Mouse (Mus musculus): ENCODE measurements around the gene Dnase1l2. TPM values are rescaled to one million over a fixed set of nuclear protein-coding genes. Genes with fewer than 3 reads are reported as not detected.
A peak's percentile ranks its signal among the peaks of the same experiment; 100 is the strongest.

The Dnase1l2 gene
- polyA plus RNA-seq, 1 experiment from 2014 or later = 1.2 TPM

DNA sequence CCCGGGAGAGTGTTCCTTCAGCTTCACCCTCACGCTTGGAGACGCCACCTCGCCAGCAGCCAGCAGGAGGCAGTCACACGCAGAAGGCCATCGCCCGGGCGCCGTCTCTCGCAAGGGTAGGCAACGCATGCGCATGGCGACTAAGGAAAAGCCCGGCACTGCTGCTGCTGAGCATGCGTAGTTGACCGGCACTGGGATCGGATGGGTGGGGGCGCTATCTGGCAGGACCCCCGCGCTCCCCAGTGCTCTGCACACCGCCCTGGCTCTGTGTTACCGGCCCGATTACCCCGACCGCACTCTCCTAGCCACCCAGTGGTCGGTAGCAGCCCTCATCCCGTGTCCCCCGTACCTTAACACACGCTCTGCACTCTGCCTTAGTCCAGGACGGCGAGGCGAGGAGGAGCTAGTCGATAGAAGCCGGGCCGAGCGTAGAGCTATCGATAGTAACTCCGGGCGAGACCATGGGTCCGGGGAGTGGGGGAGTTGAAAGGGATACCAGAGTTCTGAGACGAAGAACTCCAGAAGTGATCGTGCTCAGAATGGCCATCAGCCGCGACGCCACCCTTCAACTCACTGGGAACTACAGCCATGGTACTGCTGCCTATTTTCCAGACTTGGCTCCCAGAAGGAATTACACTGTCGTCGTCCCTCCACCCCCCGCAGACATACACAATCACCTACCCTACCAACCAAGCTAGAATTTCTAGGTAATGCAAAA lies 35.9 kb upstream of the Dnase1l2 start, which contains the start of gene Mlst8:
Mlst8 (minus strand) TSS at position 416 of the 718 bp plus-strand sequence.
- under 1% methylated on average over 48 of the region's 48 CpGs for WGBS

DNA sequence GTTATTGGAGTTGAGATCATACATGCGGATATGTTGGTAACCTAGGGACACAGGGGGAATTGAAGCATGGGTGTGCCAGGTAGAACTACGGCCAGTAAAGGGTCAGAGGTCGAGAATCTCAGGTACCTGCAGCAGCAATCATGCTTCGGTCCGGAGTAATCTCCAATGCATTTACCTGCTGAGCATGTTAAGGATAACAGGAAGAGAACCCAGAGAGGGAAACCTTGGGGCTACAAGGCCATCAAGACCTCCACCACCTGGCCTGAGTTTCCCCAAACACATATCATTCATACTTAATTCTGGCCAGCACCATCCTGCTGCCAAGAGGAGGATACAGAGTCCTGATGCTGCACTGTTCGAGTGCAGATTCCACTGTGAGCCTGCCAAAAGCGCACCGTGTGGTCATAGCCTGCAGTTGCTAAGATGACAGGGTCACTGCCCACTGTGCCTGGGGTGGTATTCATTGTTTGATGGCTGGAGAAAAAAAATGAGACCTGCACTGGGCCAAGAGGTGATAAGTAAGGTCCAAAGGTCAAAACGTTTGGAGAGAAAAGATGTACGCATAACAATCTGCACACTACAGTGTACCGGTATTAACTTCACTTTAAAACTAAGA lies 35.2 kb upstream of the Dnase1l2 start:
- ATAC-seq (replicated peaks; ENCODE audit: insufficient number of reproducible peaks, insufficient read depth, low FRiP score, low read depth) = no peak
- no peak overlapping the region for H3K27ac ChIP-seq
- peak overlapping the region; percentile 60 for H3K4me2 ChIP-seq

More for the DNA sequence above, 35.9 kb upstream of the Dnase1l2 start, which contains the start of gene Mlst8:
- Histone ChIP-seq H3K4me2 (peak within 1 kb of the TSS; percentile 60), H3K36me3 (peaks cover 29% of the 10 kb centered on the region), H3K27ac (peak within 1 kb of the TSS; percentile 94), H3K9me3 (replicated peaks) (no peaks in the 10 kb centered on the region), H3K9ac (peak within 1 kb of the TSS; percentile 91), H3K4me3 (peak within 1 kb of the TSS; percentile 81), H3K27me3 (no peaks in the 10 kb centered on the region), H3K4me1 (replicated peaks) (peaks cover 19% of the 10 kb centered on the region)
- peak; percentile 91 for ATAC-seq (replicated peaks; ENCODE audit: insufficient number of reproducible peaks, insufficient read depth, low FRiP score, low read depth)

GRCm38 (mm10) chr17:24477053-24477984 lies 34.4 kb upstream of the Dnase1l2 start:
- Histone ChIP-seq H3K9me3 (replicated peaks) (no peaks in the 10 kb centered on the region), H3K4me2 (no peak overlapping the region), H3K4me3 (no peak overlapping the region; the same call in 1 of the 2 replicates), H3K36me3 (peaks cover 29% of the 10 kb centered on the region), H3K9ac (no peak overlapping the region; the same call in 1 of the 2 replicates), H3K27ac (no peak overlapping the region), H3K4me1 (replicated peaks) (peaks cover 30% of the 10 kb centered on the region), H3K27me3 (no peaks in the 10 kb centered on the region)
- ATAC-seq (replicated peaks; ENCODE audit: insufficient number of reproducible peaks, insufficient read depth, low FRiP score, low read depth) = no peak
- 92% methylated on average over 20 of the region's 20 CpGs for WGBS

More for the DNA sequence above, 35.2 kb upstream of the Dnase1l2 start:
- Histone ChIP-seq H3K27me3 (no peaks in the 10 kb centered on the region), H3K4me1 (replicated peaks) (peaks cover 23% of the 10 kb centered on the region), H3K36me3 (peaks cover 29% of the 10 kb centered on the region), H3K4me3 (peak overlapping the region; percentile 81), H3K9me3 (replicated peaks) (no peaks in the 10 kb centered on the region), H3K9ac (peak overlapping the region; percentile 55)
- WGBS = 49% methylated on average over 11 of the region's 11 CpGs

GRCm38 (mm10) chr17:24476022-24476776 lies 33.3 kb upstream of the Dnase1l2 start:
- peaks cover 42% of the 10 kb centered on the region for H3K4me1 ChIP-seq (replicated peaks)
- H3K4me2 ChIP-seq = no peak overlapping the region
- H3K27ac ChIP-seq = no peak overlapping the region
- 89% methylated on average over 10 of the region's 10 CpGs for WGBS
- no peak for ATAC-seq (replicated peaks; ENCODE audit: insufficient number of reproducible peaks, insufficient read depth, low FRiP score, low read depth)
- no peak overlapping the region for H3K9ac ChIP-seq
- H3K36me3 ChIP-seq = peaks cover 29% of the 10 kb centered on the region
- H3K27me3 ChIP-seq = no peaks in the 10 kb centered on the region
- no peaks in the 10 kb centered on the region for H3K9me3 ChIP-seq (replicated peaks)
- no peak overlapping the region for H3K4me3 ChIP-seq

DNA sequence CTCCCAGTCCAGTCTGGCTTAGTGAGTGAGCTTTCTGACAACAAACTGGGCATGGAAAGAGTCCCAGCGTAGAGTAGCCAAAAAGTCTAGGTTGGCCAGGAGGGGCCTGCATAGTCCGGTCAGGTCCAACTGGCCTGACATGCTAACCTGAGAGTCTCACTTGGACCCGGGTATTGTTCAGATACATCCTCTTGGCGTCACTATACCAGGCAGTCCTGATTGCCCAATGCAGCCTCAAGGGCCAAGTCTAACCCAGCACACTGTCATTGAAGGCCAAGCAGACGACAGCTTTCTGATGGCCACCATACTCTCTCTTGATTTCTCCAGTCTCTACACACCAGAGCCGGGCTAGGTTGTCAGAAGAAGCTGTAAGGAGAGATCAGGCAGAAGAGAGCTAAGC lies 32.7 kb upstream of the Dnase1l2 start:
- H3K4me2 ChIP-seq = no peak overlapping the region
- ATAC-seq (replicated peaks; ENCODE audit: insufficient number of reproducible peaks, insufficient read depth, low FRiP score, low read depth) = no peak
- H3K4me3 ChIP-seq = no peak overlapping the region
- WGBS = 86% methylated on average over 6 of the region's 6 CpGs
- H3K36me3 ChIP-seq = peaks cover 29% of the 10 kb centered on the region
- H3K27ac ChIP-seq = no peak overlapping the region
- no peaks in the 10 kb centered on the region for H3K27me3 ChIP-seq
- H3K4me1 ChIP-seq (replicated peaks) = peaks cover 45% of the 10 kb centered on the region
- H3K9ac ChIP-seq = no peak overlapping the region
- no peaks in the 10 kb centered on the region for H3K9me3 ChIP-seq (replicated peaks)

DNA sequence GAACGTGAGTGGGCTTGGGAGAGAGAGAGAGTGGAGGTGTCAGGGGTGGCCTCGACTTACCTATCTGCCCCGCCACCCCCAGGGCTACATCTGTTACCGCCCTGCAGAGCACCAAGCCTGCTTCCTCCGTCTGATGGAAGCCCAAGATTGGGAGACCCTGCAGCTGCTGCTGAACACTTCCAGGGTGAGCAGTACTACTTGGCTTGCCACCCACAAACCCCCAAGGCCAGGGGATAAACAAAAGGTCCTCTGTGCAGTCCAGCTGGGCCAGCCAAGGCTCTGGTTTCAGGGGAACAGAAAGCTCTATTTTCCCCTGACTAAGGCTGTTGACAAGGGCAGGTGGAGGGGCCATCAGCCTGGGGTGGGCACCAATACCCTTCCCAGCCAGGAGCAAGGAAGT lies 31.7 kb upstream of the Dnase1l2 start:
- Histone ChIP-seq H3K4me3 (no peak overlapping the region), H3K4me2 (no peak overlapping the region), H3K36me3 (peaks cover 29% of the 10 kb centered on the region), H3K9ac (no peak overlapping the region), H3K27me3 (no peaks in the 10 kb centered on the region), H3K27ac (no peak overlapping the region), H3K4me1 (replicated peaks) (peaks cover 40% of the 10 kb centered on the region), H3K9me3 (replicated peaks) (no peaks in the 10 kb centered on the region)
- WGBS = 78% methylated on average over 5 of the region's 5 CpGs
- ATAC-seq (replicated peaks; ENCODE audit: insufficient number of reproducible peaks, insufficient read depth, low FRiP score, low read depth) = no peak

- 71% methylated on average over 6 of the region's 6 CpGs for WGBS
Observed at GRCm38 (mm10) chr17:24473612-24474275, 30.8 kb upstream of the Dnase1l2 start, which contains the start of gene Bricd5. TSS of gene Bricd5 (plus strand) at chr17:24473884.

GRCm38 (mm10) chr17:24472512-24472911 lies 29.6 kb upstream of the Dnase1l2 start:
- Histone ChIP-seq H3K4me1 (replicated peaks) (peaks cover 31% of the 10 kb centered on the region), H3K27ac (peak overlapping the region; percentile 20; the same call in 1 of the 2 replicates), H3K27me3 (no peaks in the 10 kb centered on the region), H3K9me3 (replicated peaks) (no peaks in the 10 kb centered on the region), H3K9ac (peak overlapping the region; percentile 92), H3K4me3 (peak overlapping the region; percentile 81), H3K4me2 (peak overlapping the region; percentile 93), H3K36me3 (peaks cover 29% of the 10 kb centered on the region)
- ATAC-seq (replicated peaks; ENCODE audit: insufficient number of reproducible peaks, insufficient read depth, low FRiP score, low read depth) = no peak
- 65% methylated on average over 4 of the region's 4 CpGs for whole genome bisulfite sequencing

More at GRCm38 (mm10) chr17:24473612-24474275, 30.8 kb upstream of the Dnase1l2 start, which contains the start of gene Bricd5:
- 0 out of 2 replicates have a peak within 1 kb of the TSS, but pooled peaks have one; percentile 81 for H3K4me3 ChIP-seq
- H3K4me2 ChIP-seq = peak within 1 kb of the TSS; percentile 93
- 0 out of 2 replicates have a peak within 1 kb of the TSS, but pooled peaks have one; percentile 20 for H3K27ac ChIP-seq
- H3K36me3 ChIP-seq = peaks cover 29% of the 10 kb centered on the region
- H3K27me3 ChIP-seq = no peaks in the 10 kb centered on the region
- H3K4me1 ChIP-seq (replicated peaks) = peaks cover 40% of the 10 kb centered on the region
- H3K9me3 ChIP-seq (replicated peaks) = no peaks in the 10 kb centered on the region
- ATAC-seq (replicated peaks; ENCODE audit: insufficient number of reproducible peaks, insufficient read depth, low FRiP score, low read depth) = no peak
- no peak within 1 kb of the TSS for H3K9ac ChIP-seq

- under 1% methylated on average over 67 of the region's 68 CpGs for WGBS
- H3K27ac ChIP-seq = peak overlapping the region; percentile 84
- H3K36me3 ChIP-seq = peaks cover 14% of the 10 kb centered on the region
- no peaks in the 10 kb centered on the region for H3K9me3 ChIP-seq (replicated peaks)
- peak; percentile 45 for ATAC-seq (replicated peaks; ENCODE audit: insufficient number of reproducible peaks, insufficient read depth, low FRiP score, low read depth)
- H3K27me3 ChIP-seq = no peaks in the 10 kb centered on the region
- peaks cover 31% of the 10 kb centered on the region for H3K4me1 ChIP-seq (replicated peaks)
- H3K4me2 ChIP-seq = peak overlapping the region; percentile 93
- peak overlapping the region; percentile 81 for H3K4me3 ChIP-seq
- H3K9ac ChIP-seq = peak overlapping the region; percentile 92
Observed at GRCm38 (mm10) chr17:24470701-24471527, 28.0 kb upstream of the Dnase1l2 start.

Data from heart, embryonic 15.5 days (tissue).